Mouse (Mus musculus) G1E-ER4 (cell line): Measurements from ENCODE around the gene Vezt. TPM values are rescaled to one million over a fixed set of nuclear protein-coding genes. Genes with fewer than 3 reads are reported as not detected.

Experiments used
- GATA1 ChIP-seq: IDR thresholded peaks from one replicate; pipeline ENCODE4 v1.8.0; 2012; ENCODE audit warnings: low read length, inconsistent platforms
- polyA plus RNA-seq: library from polyadenylated mRNA; stranded (reverse); fragments of >175 nt; gene quantifications from 2 replicates; pipeline ENCODE4 v1.2.3, GENCODE M21; 2012

Vezt gene
- polyA plus RNA-seq, 1 experiment, result 3.4 TPM

DNA sequence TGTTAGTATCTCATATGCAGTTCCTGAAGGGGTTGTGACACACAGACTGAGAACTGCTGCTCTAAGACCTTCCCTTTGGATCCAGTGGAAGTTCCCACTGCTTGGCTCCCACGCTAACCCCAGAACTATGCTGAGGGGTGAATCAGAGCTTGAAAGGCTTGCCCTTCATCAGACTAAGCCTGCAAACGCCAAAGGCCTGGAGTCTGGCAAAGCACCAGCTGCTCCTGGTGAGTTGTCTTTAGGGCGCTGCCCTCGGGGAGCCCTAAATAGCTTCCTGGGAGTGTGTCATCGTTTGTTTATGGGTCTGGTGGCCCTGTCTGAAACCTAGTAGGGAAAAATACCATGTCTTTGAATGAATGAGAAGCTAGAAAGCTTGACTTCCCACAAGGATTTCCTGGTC, 91.4 kb downstream of the Vezt start:
- no peak for TF ChIP-seq GATA1

- TF ChIP-seq GATA1, result no peak
These were observed 95.3 kb downstream of the Vezt start for GRCm38 (mm10) chr10:93940279-93940678.

GRCm38 (mm10) chr10:93939676-93940075, 95.9 kb downstream of the Vezt start:
- no peak for TF ChIP-seq GATA1

DNA sequence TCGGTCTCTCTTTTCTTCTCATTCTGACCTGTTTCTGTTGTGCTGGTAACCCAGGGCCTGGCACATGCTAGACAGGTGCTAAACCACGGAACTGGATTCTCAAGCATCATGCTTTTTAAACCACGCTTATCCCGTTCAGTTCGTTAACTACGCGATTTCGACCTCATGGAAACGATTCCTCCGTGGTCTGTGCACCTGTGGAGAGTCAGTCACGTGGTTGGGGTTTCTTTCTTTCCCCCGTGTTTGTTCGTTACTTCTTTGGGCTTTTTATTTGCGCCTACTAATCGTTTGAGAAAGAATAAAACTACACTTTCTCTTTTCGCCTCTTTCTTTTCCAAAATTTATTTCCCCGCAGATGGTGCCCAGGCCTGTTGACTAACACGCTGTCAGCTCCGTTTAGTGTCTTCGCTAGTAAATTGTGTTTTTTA, 96.8 kb downstream of the Vezt start:
- no peak for TF ChIP-seq GATA1

GRCm38 (mm10) chr10:93933980-93934379, 101.6 kb downstream of the Vezt start:
- TF ChIP-seq GATA1, result no peak

DNA sequence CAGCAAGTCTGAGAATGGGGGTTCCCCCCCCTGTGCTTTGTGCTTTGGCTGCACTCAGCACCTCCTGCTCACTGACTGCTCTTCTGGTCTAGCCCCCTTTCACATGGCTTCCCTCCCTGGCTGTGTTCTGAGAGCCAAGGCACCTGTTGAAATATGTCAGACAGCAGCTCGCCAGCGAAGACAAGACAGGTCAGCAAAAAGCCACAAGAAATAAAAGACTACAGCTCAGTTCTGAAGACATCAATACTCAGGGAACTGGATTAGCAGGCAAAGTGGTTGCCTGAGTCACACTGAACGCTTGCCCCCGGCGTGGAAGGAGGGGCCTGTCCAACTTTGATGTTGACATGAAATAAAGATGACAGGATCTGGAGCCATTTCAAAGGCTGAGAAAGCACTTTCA, 102.8 kb downstream of the Vezt start:
- no peak for TF ChIP-seq GATA1

- TF ChIP-seq GATA1, result no peak
These were observed 103.6 kb downstream of the Vezt start for GRCm38 (mm10) chr10:93932020-93932419.

DNA sequence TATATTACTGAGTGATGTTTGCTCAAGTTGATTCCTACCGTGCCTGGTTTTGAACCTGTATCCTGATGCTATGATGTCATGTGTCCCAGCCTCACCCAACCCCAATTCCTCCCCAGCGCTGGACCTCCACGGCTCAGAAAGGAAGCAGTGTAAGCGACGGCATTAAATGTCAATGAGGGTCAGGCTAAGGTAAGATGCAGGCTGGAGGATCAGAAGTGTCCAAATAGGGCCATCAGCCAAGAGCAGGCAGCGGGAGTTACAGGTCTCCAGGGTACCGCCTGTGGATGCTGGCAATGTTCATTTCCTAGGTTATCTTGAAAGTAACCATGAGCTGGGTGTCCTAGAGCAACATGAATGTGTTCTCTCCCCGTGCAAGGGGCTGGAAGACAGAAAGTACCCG, 104.2 kb downstream of the Vezt start:
- no peak for TF ChIP-seq GATA1

GRCm38 (mm10) chr10:93930236-93930824, 105.3 kb downstream of the Vezt start:
- TF ChIP-seq GATA1, result no peak

DNA sequence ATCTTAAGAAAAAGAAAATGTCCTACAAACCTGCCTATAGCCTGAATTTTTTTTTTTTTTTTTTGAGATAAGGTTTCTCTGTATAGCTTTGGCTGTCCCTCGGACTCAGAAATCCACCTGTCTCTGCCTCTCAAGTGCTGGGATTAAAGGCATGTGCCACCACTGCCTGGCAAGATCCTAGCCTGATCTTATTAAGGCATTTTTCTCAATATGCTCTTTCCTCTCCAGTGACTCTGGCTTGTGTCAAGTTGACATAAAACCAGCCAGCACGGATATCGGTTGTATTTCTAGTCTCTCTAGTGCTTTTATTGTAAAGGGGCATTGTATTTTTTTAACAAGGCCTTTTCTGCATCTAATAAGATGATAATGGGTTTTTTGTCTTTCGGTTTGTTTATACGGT, 111.0 kb downstream of the Vezt start:
- no peak for TF ChIP-seq GATA1

DNA sequence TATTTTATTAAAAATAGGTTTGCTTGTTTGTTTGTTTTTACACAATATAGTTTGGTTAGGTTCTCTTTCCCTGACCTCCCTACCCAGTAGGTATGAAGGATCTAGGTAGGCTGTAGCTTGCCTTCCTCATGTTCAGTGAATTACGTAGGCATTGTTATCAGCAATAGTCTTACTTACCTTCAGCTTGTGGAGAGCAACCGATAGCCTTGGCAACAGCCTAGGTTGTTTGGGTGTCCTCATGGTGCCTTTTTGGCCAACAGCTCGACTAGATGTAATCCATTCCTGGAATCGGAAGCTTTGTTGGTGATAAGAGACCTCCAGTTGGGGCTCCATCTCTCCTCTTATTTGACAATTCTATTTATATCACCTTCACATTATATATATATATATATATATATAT, 114.5 kb downstream of the Vezt start:
- no peak for TF ChIP-seq GATA1

GRCm38 (mm10) chr10:93919227-93919626, 116.4 kb downstream of the Vezt start:
- no peak for TF ChIP-seq GATA1

- TF ChIP-seq GATA1, result no peak
These were observed 116.9 kb downstream of the Vezt start for GRCm38 (mm10) chr10:93918701-93919100.

DNA sequence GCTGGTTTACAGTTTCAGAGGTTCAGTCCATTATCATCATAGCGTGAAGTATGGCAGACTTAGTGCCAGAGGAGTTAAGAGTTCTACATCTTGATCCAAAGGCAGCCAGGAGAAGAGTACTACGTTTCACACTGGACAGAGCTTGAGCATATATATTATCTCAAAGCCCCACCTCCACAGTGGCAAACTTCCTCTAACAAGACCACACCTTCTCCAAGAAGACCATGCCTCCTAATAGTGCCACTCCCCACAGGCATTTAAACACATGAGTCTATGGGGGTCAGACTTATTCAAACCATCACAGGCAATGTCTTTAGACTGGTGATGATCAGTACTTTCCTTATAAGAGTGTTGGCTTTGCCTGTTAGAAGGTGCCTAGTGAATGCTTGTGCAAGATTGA, 117.5 kb downstream of the Vezt start:
- no peak for TF ChIP-seq GATA1

DNA sequence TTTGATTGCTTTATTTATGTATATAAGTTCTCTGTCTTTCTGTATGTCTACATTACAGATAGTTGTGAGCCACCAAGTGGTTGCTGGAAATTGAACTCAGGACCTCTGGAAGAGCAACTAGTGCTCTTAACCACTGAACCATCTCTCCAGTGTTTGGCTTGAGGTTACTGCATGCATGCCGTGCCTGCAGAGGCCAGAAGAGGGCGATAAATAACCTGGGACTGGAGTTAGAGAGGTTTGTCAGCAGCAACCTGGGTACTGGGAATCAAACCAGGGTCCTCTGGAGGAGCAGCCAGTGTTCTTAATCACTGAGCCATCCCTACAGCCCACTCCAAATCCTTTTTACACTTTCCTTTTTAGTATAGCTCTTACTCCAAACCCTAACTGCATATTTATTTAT, 118.8 kb downstream of the Vezt start:
- no peak for TF ChIP-seq GATA1

- TF ChIP-seq GATA1, result no peak
These were observed 119.9 kb downstream of the Vezt start for GRCm38 (mm10) chr10:93915531-93916275.

- no peak for TF ChIP-seq GATA1
These were observed 122.1 kb downstream of the Vezt start for GRCm38 (mm10) chr10:93913525-93913924.
